Mouse (Mus musculus) thymus, adult 2 months (tissue): ENCODE measurements around the gene Rinl.

Source experiments
- CTCF ChIP-seq: fragments of 200-500 bp; IDR thresholded peaks from 2 replicates; pipeline ENCODE4 v1.5.1; 2012; ENCODE audit warnings: mild to moderate bottlenecking, control low read depth, low read length, moderate library complexity, borderline replicate concordance; ENCODE audit not compliant: control insufficient read depth, poor library complexity, insufficient read depth; ENCODE audit errors: extremely low read depth
- POLR2A ChIP-seq: fragments of 200-500 bp; IDR thresholded peaks from 2 replicates; pipeline ENCODE4 v1.6.1; 2012; ENCODE audit warnings: mild to moderate bottlenecking, low read length, control low read depth, moderate library complexity; ENCODE audit not compliant: control insufficient read depth, poor library complexity, insufficient read depth; ENCODE audit errors: extremely low read depth

DNA sequence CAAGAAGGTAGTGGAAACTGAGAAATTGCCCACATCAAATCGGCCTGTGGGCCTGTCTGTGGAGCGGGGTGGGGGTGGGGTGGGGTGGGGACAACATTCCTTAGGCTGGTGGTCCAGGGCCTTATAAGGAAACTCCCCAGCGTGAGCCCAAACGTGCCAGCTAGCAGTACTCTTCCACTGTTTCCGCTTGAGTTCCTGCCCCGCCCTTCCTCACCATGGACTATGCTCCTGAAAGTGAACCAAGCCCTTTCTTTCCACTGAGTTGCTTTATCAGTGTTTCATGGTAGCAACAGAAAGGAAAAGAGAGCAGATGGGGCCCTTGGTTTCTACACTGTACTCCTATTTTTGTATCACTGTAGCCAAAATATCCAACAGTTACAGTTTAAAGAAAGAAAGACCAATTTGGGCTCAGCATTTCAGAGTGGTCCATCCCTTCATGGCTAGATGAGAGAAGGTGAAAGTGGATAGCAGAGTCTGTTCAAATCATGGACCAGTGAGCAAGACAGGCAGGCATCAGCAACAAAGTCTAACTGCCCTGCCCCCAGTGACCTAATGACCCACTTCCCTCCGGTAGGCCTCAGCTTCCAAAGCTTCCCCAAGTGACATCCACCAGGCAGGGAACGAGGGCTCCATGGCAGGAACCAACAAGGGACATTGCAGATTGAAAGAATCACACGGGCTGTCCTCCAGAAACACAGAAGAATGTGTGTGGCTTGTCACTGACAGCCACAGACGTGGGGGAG lies 14.2 kb downstream of the Rinl start:
- TF ChIP-seq CTCF = no peak
- TF ChIP-seq POLR2A = no peak
